Mouse (Mus musculus) embryonic facial prominence, embryonic 15.5 days (tissue): ENCODE results near the gene Stk39. TPM values are rescaled to one million over a fixed set of nuclear protein-coding genes. Genes with fewer than 3 reads are reported as not detected.

ENCODE experiments used
- ATAC-seq: fragments of 200-750 bp; cut with Nextera tagmentation; 2 replicates; pipeline ENCODE4 v1.8.0; 2017; ENCODE audit warnings: low read depth, moderate TSS enrichment; ENCODE audit not compliant: insufficient number of reproducible peaks, low FRiP score, low TSS enrichment
- H3K27ac ChIP-seq: fragments of 300-500 bp; sonication (generic); replicated peaks from 2 replicates; pipeline ENCODE4 v1.5.1; 2015; ENCODE audit warnings: mild to moderate bottlenecking, inconsistent platforms
- H3K27me3 ChIP-seq: fragments of 300-500 bp; sonication (generic); 2 replicates; pipeline ENCODE4 v1.6.1; 2015; ENCODE audit warnings: inconsistent platforms
- H3K36me3 ChIP-seq: fragments of 300-500 bp; sonication (generic); 2 replicates; pipeline ENCODE4 v1.6.1; 2015; ENCODE audit warnings: mild to moderate bottlenecking, inconsistent platforms
- H3K4me1 ChIP-seq: fragments of 300-500 bp; sonication (generic); 2 replicates; pipeline ENCODE4 v1.6.1; 2015; ENCODE audit warnings: inconsistent platforms
- H3K4me2 ChIP-seq: fragments of 300-500 bp; sonication (generic); replicated peaks from 2 replicates; pipeline ENCODE4 v1.6.1; 2015; ENCODE audit warnings: mild to moderate bottlenecking, inconsistent platforms
- H3K4me3 ChIP-seq: fragments of 300-500 bp; sonication (generic); replicated peaks from 2 replicates; pipeline ENCODE4 v1.5.1; 2015; ENCODE audit warnings: mild to moderate bottlenecking, inconsistent platforms
- H3K9ac ChIP-seq: fragments of 300-500 bp; sonication (generic); 2 replicates; pipeline ENCODE4 v1.6.1; 2015; ENCODE audit warnings: inconsistent platforms
- H3K9me3 ChIP-seq: fragments of 300-500 bp; sonication (generic); replicated peaks from 2 replicates; pipeline ENCODE4 v1.6.1; 2016; ENCODE audit warnings: inconsistent platforms
- WGBS: fragments of 180-500 bp; shearing (Covaris S2); methylation state at CpG from one replicate; pipeline ENCODE4 v1.1.7; 2015; 5-methylcytosine and 5-hydroxymethylcytosine counted together
- polyA plus RNA-seq: library from polyadenylated mRNA; unstranded; fragments of >200 nt; fragmentation: Nextera tagmentation; extraction: Ambion mirVana; gene quantifications from 2 replicates; pipeline ENCODE4 v1.2.1, GENCODE M21; 2015

Gene Stk39
- polyA plus RNA-seq, 1 experiment from 2014 or later = 14.7 TPM

- ATAC-seq = no peak
- 87% methylated on average over 7 of the region's 7 CpGs for WGBS
- Histone ChIP-seq H3K27ac (no peak overlapping the region), H3K36me3 (no peaks in the 10 kb centered on the region), H3K27me3 (no peaks in the 10 kb centered on the region), H3K9me3 (no peaks in the 10 kb centered on the region), H3K4me1 (no peaks in the 10 kb centered on the region), H3K4me3 (no peak overlapping the region), H3K4me2 (no peak overlapping the region), H3K9ac (no peak overlapping the region)
Observed at GRCm38 (mm10) chr2:68419746-68420145, 52.3 kb downstream of the Stk39 start.

GRCm38 (mm10) chr2:68419165-68419564, 52.9 kb downstream of the Stk39 start:
- ATAC-seq = no peak
- WGBS = 92% methylated on average over 7 of the region's 7 CpGs
- Histone ChIP-seq H3K9ac (no peak overlapping the region), H3K27me3 (no peaks in the 10 kb centered on the region), H3K9me3 (no peaks in the 10 kb centered on the region), H3K4me3 (no peak overlapping the region), H3K36me3 (no peaks in the 10 kb centered on the region), H3K4me2 (no peak overlapping the region), H3K4me1 (no peaks in the 10 kb centered on the region), H3K27ac (no peak overlapping the region)

- H3K36me3 ChIP-seq = no peaks in the 10 kb centered on the region
- no peak overlapping the region for H3K27ac ChIP-seq
- H3K9ac ChIP-seq = no peak overlapping the region
- H3K9me3 ChIP-seq = no peaks in the 10 kb centered on the region
- H3K4me1 ChIP-seq = no peaks in the 10 kb centered on the region
- WGBS = 95% methylated on average over 5 of the region's 5 CpGs
- ATAC-seq = no peak
- no peak overlapping the region for H3K4me3 ChIP-seq
- H3K27me3 ChIP-seq = no peaks in the 10 kb centered on the region
- no peak overlapping the region for H3K4me2 ChIP-seq
Observed at GRCm38 (mm10) chr2:68417081-68417480, 55.0 kb downstream of the Stk39 start.

- 74% methylated on average over 6 of the region's 6 CpGs for WGBS
- Histone ChIP-seq H3K9ac (no peak overlapping the region), H3K36me3 (no peaks in the 10 kb centered on the region), H3K27me3 (no peaks in the 10 kb centered on the region), H3K4me3 (no peak overlapping the region), H3K4me1 (no peaks in the 10 kb centered on the region), H3K9me3 (no peaks in the 10 kb centered on the region), H3K4me2 (no peak overlapping the region), H3K27ac (no peak overlapping the region)
- ATAC-seq = no peak
Observed at GRCm38 (mm10) chr2:68415691-68416090, 56.4 kb downstream of the Stk39 start.

GRCm38 (mm10) chr2:68412149-68412548, 59.9 kb downstream of the Stk39 start:
- Histone ChIP-seq H3K9ac (no peak overlapping the region), H3K4me1 (0 out of 2 replicates have a peak, but pooled peaks cover 5% of the 10 kb centered on the region), H3K27me3 (no peaks in the 10 kb centered on the region), H3K4me3 (no peak overlapping the region), H3K27ac (no peak overlapping the region), H3K36me3 (no peaks in the 10 kb centered on the region), H3K4me2 (no peak overlapping the region), H3K9me3 (no peaks in the 10 kb centered on the region)
- ATAC-seq = no peak
- 84% methylated on average over 5 of the region's 5 CpGs for WGBS

- ATAC-seq = no peak
- Histone ChIP-seq H3K4me3 (no peak overlapping the region), H3K27me3 (no peaks in the 10 kb centered on the region), H3K27ac (no peak overlapping the region), H3K9ac (no peak overlapping the region), H3K36me3 (no peaks in the 10 kb centered on the region), H3K9me3 (no peaks in the 10 kb centered on the region), H3K4me2 (no peak overlapping the region), H3K4me1 (0 out of 2 replicates have a peak, but pooled peaks cover 13% of the 10 kb centered on the region)
- WGBS = 70% methylated on average over 8 of the region's 8 CpGs
Observed at GRCm38 (mm10) chr2:68411201-68411600, 60.9 kb downstream of the Stk39 start.

- Histone ChIP-seq H3K4me2 (no peak overlapping the region), H3K27ac (no peak overlapping the region), H3K4me3 (no peak overlapping the region), H3K27me3 (no peaks in the 10 kb centered on the region), H3K36me3 (no peaks in the 10 kb centered on the region), H3K9me3 (no peaks in the 10 kb centered on the region), H3K9ac (no peak overlapping the region), H3K4me1 (peaks cover 22% of the 10 kb centered on the region; the same call in 1 of the 2 replicates)
- 86% methylated on average over 12 of the region's 12 CpGs for WGBS
- peak; percentile 11; the same call in 1 of the 2 replicates for ATAC-seq
Observed at GRCm38 (mm10) chr2:68409640-68410215, 62.3 kb downstream of the Stk39 start.

GRCm38 (mm10) chr2:68408271-68408980, 63.6 kb downstream of the Stk39 start:
- WGBS = 73% methylated on average over 17 of the region's 17 CpGs
- Histone ChIP-seq H3K9ac (no peak overlapping the region), H3K4me3 (no peak overlapping the region), H3K36me3 (no peaks in the 10 kb centered on the region), H3K4me1 (peaks cover 27% of the 10 kb centered on the region), H3K9me3 (no peaks in the 10 kb centered on the region), H3K4me2 (no peak overlapping the region), H3K27me3 (no peaks in the 10 kb centered on the region), H3K27ac (no peak overlapping the region)
- no peak for ATAC-seq

- Histone ChIP-seq H3K4me1 (peaks cover 27% of the 10 kb centered on the region), H3K27me3 (no peaks in the 10 kb centered on the region), H3K27ac (no peak overlapping the region), H3K9me3 (no peaks in the 10 kb centered on the region), H3K9ac (no peak overlapping the region), H3K4me2 (no peak overlapping the region), H3K36me3 (no peaks in the 10 kb centered on the region), H3K4me3 (no peak overlapping the region)
- 58% methylated on average over 12 of the region's 12 CpGs for WGBS
- ATAC-seq = no peak
Observed at GRCm38 (mm10) chr2:68407179-68407950, 64.7 kb downstream of the Stk39 start.

GRCm38 (mm10) chr2:68406571-68407074, 65.4 kb downstream of the Stk39 start:
- peaks cover 27% of the 10 kb centered on the region for H3K4me1 ChIP-seq
- no peaks in the 10 kb centered on the region for H3K36me3 ChIP-seq
- no peaks in the 10 kb centered on the region for H3K27me3 ChIP-seq
- no peak overlapping the region for H3K4me3 ChIP-seq
- H3K9ac ChIP-seq = no peak overlapping the region
- H3K9me3 ChIP-seq = no peaks in the 10 kb centered on the region
- 27% methylated on average over 12 of the region's 12 CpGs for WGBS
- no peak overlapping the region for H3K4me2 ChIP-seq
- ATAC-seq = peak; percentile 14; the same call in 1 of the 2 replicates
- H3K27ac ChIP-seq = peak overlapping the region; percentile 36; the same call in 1 of the 2 replicates

- H3K4me3 ChIP-seq = peak overlapping the region; percentile 22
- no peak overlapping the region for H3K9ac ChIP-seq
- WGBS = 21% methylated on average over 16 of the region's 16 CpGs
- peak overlapping the region; percentile 45 for H3K4me2 ChIP-seq
- peak overlapping the region; percentile 18; the same call in 1 of the 2 replicates for H3K27ac ChIP-seq
- H3K9me3 ChIP-seq = no peaks in the 10 kb centered on the region
- H3K27me3 ChIP-seq = no peaks in the 10 kb centered on the region
- no peaks in the 10 kb centered on the region for H3K36me3 ChIP-seq
- no peak for ATAC-seq
- H3K4me1 ChIP-seq = peaks cover 27% of the 10 kb centered on the region
Observed at GRCm38 (mm10) chr2:68405163-68405715, 66.8 kb downstream of the Stk39 start.
